Mouse (Mus musculus) thymus, postnatal 4 days (tissue): ENCODE results near the gene C330021F23Rik.

ENCODE experiments used
- DNase-seq: peaks from one replicate; pipeline ENCODE4 v3.0.0; 2021

The C330021F23Rik gene

DNA sequence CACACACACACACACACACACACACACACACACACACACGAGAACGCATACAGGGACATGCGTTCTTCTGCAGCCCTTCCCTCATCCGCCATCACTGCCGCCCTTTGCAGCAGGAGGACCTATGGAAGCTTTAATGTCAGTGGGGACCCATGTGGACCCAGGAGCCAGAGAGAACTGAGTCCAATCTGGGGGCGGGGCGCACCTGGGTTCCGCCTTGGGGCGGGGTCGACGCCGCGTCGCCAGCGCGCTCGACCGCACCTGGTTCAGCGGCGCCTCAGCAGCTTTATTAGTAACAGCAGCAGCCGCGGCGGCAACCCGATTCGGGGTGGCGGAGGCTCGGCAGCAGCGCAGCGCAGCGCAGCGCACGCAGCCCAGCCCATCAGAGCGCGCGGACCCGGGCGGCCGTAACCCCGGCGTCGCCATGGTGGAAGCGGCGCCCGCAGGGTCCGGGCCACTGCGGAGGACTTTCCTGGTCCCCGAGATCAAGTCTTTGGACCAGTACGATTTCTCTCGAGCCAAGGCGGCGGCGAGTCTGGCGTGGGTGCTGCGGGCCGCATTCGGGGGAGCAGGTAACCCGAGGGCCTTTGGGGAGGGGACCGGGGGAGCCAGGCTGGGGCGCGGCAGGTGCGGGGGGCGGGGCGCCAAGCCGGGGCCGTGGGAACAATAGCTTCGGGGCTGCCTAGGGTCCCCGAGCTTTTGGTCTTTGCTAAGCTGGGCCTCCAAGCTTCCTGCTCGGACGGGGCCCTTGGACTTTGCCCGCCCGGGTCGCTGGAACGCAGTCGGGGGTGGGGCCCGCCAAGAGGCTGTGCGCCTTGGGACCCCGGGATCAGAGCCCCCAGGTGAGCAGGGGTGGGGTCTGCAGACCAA is 19.8 kb downstream of the C330021F23Rik start:
- peak; percentile 67 for DNase-seq

DNA sequence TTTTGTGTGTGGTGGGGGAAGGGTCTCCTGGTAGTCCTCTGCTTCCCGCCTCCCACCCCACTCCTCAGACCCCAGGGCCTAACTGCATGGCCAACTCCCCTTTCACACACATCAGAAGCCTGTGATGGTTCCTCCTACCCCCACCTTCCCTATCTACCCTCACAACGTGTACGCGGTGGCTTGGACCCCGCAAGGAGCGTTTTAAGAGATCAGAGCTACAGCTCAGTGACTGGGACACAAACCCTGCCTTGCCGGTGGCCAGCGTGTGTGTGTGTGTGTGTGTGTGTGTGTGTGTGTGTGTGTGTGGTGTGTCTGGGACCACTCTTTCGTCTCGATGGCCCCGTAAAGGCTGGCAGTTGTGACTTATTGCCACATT is 20.5 kb downstream of the C330021F23Rik start:
- no peak for DNase-seq

DNA sequence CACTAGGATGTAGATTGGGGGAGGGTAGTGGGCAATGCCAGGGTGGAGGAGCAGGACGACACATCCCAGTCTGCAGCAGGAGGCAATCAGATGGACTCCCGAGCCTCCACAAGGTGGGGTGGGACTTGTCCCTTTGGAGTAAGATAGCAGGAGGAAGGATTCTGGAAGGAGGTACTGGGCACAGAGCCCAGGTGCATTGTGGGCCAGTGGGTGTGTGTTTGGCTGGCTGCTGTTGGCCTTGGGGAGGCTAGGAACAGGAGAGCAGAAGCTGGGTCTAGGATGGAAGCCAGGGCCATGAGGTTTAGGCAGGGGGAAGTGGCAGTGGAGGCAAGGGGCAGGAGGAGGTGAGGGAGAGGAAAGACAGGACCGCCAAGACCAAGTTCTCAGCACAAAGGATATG is 25.7 kb downstream of the C330021F23Rik start:
- no peak for DNase-seq

DNA sequence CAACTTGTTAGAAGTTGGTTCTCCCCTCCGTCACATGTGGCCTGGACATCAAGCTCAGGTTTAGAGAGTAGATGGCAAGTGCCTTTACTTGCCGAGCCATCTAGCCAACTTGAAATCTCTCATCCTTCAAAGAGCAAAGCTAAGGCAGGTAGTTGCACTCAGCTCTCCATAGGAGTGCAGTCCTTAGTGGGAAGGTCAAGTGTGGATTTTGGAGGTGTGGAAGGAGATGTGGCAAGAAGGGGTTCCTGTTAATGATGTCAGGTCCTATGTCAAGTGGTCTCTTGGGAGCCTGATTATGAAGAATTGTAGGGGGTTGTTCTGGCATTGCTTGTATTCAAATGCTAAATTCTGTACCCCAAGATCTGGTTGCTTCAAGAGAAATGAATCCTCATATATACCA is 26.7 kb downstream of the C330021F23Rik start:
- no peak for DNase-seq

DNA sequence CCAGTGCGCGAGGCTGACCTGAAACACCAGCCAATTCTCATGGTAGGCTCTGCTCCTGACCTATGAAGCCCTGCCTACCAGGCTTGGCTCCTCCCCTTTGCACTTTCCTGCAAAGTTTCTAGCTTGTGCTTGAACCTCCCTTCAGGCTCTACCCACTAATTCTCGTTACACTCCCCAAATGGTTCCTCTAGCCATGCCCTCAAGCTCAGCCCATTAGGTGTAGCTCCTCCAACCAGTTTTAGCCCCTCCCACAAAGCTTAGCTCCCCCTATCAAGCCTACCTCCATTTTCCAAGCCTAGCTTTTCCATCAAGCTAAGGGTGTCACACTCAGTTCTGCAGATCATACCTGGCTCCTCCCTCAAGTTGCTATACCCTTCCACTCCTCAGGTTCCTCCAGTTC is 30.3 kb downstream of the C330021F23Rik start:
- no peak for DNase-seq

GRCm38 (mm10) chr8:3599219-3599618 is 31.4 kb downstream of the C330021F23Rik start:
- DNase-seq = no peak

DNA sequence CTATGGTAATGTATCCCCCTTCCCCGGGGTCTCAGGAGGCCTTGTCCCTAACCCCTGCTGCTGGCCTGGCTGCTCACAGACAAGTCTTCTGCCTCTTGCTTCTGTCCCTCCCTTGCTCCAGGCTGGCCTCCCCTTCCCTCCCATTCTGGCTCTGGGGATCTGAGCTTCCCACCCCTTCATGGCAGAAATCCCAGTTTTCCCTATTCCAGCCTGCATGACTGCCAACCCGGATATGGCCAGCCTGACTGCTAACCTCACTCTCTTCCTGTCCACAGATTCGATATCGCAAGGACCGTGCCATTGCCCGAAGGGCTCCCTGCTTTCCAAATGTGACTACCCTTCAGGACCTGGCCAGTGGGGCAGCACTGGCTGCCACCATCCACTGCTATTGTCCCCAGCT is 32.6 kb downstream of the C330021F23Rik start:
- DNase-seq = no peak

- no peak for DNase-seq
Measured at GRCm38 (mm10) chr8:3603439-3603838, 35.6 kb downstream of the C330021F23Rik start.

- DNase-seq = no peak
Measured at GRCm38 (mm10) chr8:3606593-3606992, 38.8 kb downstream of the C330021F23Rik start.

- DNase-seq = no peak
Measured at GRCm38 (mm10) chr8:3607822-3608221, 40.0 kb downstream of the C330021F23Rik start.

DNA sequence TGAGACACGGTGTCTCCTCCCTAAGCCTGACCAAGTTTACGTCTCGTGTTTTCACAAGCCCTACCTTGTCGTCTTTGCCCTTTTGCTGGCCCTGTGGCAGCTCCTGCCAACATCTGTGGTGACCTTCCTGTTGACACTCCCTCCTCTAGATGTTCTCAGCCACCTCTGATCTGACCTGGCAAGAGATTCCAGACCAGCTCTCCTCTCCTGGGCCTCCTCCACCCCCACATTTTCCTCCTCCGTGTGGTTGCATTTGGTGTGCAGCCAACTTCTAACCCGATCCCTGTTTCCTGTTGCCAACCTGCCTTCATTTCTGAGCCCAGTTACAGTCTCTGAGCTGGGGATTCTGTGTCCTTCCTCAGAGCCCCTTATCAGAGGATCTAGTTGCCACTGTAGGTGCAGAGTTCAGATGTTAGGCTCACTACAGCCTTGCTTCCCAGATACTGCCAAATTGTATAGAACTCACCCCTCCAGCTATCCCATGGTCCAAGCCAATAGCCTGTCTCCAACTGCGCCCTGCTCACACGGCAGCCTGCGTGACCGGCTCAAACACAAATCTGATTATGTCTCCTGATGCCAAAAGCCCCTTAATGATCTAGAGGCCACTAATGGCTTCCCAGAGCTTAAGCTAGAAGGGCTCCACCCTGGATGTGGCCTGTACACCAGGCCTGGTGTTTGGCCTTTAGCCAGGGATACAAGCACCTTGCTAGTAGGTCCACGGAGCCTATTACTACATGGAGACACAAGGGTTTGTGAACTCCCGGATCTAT is 41.4 kb downstream of the C330021F23Rik start:
- no peak for DNase-seq

GRCm38 (mm10) chr8:3609816-3610150 is 42.0 kb downstream of the C330021F23Rik start:
- no peak for DNase-seq

DNA sequence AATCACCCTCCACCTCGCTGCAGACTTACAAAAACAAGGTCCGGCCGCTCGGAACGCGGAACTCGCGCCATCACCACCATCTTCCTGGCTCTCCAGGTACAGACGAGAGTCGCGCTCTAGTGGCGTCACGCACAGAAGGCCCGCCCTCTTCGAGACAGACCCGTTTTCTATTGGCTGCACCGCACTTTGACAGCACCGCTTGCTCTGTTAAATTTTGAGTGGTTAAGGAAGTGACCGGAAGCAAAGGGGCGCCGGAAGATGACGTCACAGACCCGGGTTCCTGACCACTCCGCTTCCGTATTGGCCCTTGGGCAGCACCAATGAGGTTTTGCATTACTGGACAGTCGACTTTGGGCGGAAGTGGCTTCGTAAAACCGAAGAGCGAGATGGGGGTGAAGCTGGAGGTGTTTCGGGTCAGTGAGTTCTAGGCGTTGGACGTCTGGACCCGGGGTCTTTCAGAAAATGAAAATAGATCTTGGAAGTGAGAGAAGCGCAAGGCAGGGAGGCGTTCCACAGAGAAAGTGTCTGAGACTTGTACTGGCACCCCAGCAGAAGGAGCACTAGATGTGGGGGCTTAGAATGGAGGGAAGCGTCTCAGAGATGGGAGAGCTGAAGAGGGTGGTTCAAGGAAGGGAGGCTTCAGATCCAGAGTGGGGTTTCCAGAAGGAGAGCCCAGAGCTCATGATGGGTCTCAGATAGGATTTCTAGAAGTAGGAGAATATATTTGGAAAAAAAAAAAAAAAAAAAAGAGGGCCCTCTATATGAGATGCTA is 53.6 kb downstream of the C330021F23Rik start, which contains the start of the genes Xab2 and Pet100:
Gene Xab2, minus strand, starts transcription at position 118 of the 772 bp plus-strand sequence.
Gene Pet100, plus strand, starts transcription at position 350 of the 772 bp plus-strand sequence.
- DNase-seq = peak; percentile 96

DNA sequence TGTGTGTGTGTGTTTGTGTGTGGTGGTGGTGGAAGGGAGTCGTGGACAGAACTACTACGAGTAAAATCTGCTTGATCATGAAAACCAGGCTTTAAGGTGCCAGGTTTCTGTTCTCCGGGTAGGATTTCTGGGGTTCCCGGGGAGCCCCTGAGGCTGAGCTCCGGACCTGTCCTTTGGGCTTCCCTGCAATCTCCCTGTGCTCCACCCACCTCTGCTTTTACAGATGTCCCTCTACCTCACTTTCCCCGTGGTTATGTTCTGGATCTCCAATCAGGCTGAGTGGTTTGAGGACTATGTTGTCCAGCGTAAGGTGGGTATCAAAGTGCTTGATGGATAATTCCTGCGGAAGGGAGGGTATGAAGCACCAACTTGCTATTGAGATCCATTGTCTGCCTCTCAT is 54.3 kb downstream of the C330021F23Rik start:
- DNase-seq = no peak

DNA sequence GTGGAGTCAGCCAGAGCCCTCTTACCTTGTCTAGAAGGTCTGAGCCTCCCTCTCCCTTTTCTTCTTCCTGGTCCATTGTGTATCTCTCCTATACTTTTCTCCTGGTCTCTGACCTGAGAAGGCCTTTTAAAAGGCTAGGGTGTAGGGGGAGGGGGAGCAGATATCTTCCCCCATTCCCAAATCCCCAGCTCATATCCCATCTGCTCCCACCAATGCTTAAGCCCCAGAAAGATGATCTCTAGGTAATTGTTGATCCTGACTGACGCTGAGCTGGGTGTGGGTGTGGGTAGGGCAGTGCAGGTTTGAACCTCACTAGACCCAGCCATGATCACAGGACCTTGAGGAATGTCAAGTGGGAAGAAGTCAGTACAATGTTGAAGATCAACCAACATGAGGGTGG is 57.7 kb downstream of the C330021F23Rik start, which contains the start of gene Pcp2:
Gene Pcp2, minus strand, starts transcription at position 101 of the 400 bp plus-strand sequence.
- DNase-seq = no peak

- DNase-seq = no peak
Measured at GRCm38 (mm10) chr8:3626971-3627370, 59.2 kb downstream of the C330021F23Rik start.

DNA sequence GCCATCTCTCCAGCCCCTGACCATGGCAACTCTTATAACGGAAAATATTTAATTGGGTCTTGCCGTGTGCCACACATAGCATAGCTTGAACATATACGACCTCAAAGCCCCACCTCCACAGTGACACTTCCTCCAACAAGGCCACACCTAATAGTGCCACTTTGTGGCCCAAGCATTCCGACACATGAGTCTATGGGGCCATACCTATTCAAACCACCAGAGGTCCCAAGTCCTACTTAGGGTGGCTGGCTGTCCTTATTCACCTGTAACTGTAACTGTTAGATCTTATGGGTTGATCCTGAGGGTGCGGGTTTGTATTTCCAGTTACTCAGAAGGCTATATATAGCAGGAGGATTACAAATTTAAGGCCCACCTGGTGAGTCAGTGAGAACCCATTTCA is 60.2 kb downstream of the C330021F23Rik start:
- DNase-seq = peak; percentile 55

DNA sequence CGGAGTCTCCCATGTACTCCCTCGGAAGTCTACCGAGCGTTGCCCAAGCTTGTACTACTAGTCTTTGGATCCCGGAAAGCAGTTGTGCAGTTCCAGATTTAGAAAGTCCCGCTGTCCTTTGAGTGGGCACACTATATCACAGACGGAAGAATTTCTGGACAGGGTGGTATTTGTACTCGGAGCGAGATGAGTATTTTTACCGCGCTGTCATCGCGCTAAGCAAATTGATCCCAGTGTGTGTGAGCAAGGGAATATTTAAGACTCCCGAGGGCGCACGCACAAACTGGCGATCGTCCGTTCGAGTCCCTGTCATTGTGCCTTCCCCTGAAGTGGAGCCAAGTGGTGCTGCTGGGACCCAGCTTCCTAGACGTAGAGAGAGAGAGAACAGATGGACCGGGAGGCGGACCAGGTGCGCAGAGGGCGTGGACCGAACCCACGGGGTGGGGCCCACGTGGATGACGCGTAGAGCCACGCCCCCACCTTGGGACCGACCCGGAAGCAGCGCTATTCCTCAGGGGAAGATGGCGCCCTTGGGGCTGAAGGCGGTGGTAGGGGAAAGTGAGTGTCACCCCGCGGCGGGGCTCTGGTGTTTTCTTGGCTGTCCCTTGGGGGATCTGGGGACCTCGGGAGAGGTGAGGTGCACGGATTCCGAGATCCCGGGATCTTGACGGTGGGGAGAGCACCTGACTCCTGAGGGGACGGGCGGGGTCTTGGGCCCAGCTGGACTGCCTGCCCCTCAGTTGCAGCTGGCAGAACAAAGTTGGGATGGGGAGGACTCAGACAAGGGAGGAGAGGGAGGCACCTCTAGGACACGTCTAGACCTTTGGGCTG is 63.1 kb downstream of the C330021F23Rik start, which contains the start of gene Stxbp2:
Gene Stxbp2, plus strand, starts transcription at position 309 of the 831 bp plus-strand sequence.
- DNase-seq = peak; percentile 93

- peak; percentile 40 for DNase-seq
Measured at GRCm38 (mm10) chr8:3631478-3631875, 63.7 kb downstream of the C330021F23Rik start.
